Mouse (Mus musculus) bone marrow macrophage, adult 2 months (primary cell): Measurements from ENCODE around the gene Mvb12a.

Experiments
- CTCF ChIP-seq: IDR thresholded peaks from 2 replicates; pipeline ENCODE4 v1.5.1; 2012; ENCODE audit warnings: low read depth, mild to moderate bottlenecking, low read length, moderate library complexity
- POLR2A ChIP-seq: IDR thresholded peaks from 2 replicates; pipeline ENCODE4 v1.6.1; 2012; ENCODE audit warnings: mild to moderate bottlenecking, low read depth, low read length, borderline replicate concordance

DNA sequence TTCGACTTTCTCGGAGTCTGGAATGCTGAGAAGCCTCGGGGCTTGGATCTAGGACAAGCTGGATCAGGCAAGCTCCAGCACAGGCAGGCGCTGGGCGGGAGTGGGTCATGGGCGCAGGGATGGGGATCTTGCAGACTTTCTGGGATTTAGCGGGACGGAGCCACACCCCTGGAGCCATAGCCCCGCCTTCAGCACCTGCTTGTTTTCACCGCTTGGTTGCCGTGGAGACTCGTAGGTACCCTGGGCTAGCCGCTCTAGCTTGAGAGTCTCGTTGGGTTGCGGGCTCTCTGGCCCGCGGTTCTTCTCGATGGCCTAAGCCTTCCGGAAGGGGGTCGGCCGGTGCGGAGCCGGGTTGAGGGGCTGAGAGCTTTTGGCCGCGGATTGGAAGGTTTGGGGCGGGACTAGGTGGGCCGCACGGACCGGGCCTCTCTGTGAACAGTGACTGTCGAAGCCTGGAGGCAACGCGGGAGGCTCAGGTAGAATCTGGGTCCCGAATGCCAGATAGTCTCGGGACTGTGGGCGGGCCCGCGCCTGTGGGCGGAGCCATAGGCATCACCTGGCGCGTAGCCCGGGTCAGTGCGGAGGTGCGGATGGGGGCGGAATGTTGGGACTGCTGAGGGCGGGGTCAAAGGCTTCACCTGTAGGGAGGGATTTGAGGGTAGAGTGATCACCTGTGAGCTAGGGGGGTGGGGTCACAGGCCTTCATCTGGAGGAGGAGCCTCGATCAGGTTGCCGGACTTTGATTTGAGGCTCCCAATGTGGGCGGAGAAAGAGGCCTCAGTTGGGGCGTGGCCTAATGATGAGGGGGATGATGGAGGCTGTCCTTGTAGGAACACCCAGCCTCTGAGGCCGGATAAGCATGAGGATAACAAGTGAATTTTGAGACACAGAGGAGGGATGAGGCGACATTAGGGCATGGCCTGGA is 26.9 kb downstream of the Mvb12a start:
- TF ChIP-seq POLR2A (no peak), CTCF (no peak)
